Mouse (Mus musculus): ENCODE results near the gene Dtd1. TPM values are rescaled to one million over a fixed set of nuclear protein-coding genes. Genes with fewer than 3 reads are reported as not detected.

Dtd1 gene
- polyA plus RNA-seq, 1 experiment from 2014 or later, result 47.9 TPM

DNA sequence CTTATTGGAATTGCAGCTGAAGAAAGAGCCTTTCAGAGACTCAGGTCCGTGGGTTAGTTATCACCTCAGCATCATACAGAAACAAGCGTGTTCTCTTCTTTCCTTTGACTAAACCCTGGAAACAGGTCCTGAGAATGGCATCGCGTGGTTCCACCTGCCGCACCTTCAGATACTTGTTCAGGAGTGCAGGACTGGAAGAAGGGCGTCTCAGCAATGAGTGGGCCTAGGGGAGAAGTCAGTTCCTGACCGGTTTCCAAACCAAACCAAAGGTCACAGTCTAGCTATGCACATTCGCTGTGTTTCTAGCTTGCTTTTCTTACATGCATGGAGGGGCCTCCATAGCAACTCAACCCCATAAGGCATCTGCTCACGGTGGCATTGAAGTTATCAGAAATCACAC, 164.0 kb downstream of the Dtd1 start:
- Histone ChIP-seq H3K4me2 (replicated peaks; ENCODE audit: low read depth, low read length) (no peak overlapping the region), H3K9me3 (ENCODE audit: control insufficient read depth, low read length) (peaks cover 8% of the 10 kb centered on the region; the same call in 1 of the 2 replicates), H3K4me3 (ENCODE audit: low read length) (no peak overlapping the region), H3K9ac (ENCODE audit: low read depth, low read length) (no peak overlapping the region), H3K27ac (ENCODE audit: low read depth, low read length) (no peak overlapping the region), H3K4me1 (ENCODE audit: control insufficient read depth, insufficient read depth, low read length) (no peaks in the 10 kb centered on the region), H3K36me3 (ENCODE audit: control insufficient read depth, insufficient read depth, low read length) (no peaks in the 10 kb centered on the region), H3K27me3 (ENCODE audit: control insufficient read depth, insufficient read depth, low read length) (no peaks in the 10 kb centered on the region)
- ATAC-seq (ENCODE audit: low FRiP score, low TSS enrichment), result no peak
- 94% methylated on average over 9 of the region's 9 CpGs for WGBS

- Histone ChIP-seq H3K4me3 (ENCODE audit: low read length) (no peak overlapping the region), H3K27ac (ENCODE audit: low read depth, low read length) (no peak overlapping the region), H3K4me2 (replicated peaks; ENCODE audit: low read depth, low read length) (no peak overlapping the region), H3K4me1 (ENCODE audit: control insufficient read depth, insufficient read depth, low read length) (no peaks in the 10 kb centered on the region), H3K9me3 (ENCODE audit: control insufficient read depth, low read length) (peaks cover 8% of the 10 kb centered on the region; the same call in 1 of the 2 replicates), H3K27me3 (ENCODE audit: control insufficient read depth, insufficient read depth, low read length) (no peaks in the 10 kb centered on the region), H3K9ac (ENCODE audit: low read depth, low read length) (no peak overlapping the region), H3K36me3 (ENCODE audit: control insufficient read depth, insufficient read depth, low read length) (no peaks in the 10 kb centered on the region)
- WGBS, result 87% methylated on average over 7 of the region's 7 CpGs
- ATAC-seq (ENCODE audit: low FRiP score, low TSS enrichment), result no peak
These were observed 164.6 kb downstream of the Dtd1 start for GRCm38 (mm10) chr2:144764116-144764788.

GRCm38 (mm10) chr2:144765219-144765618, 165.5 kb downstream of the Dtd1 start:
- H3K9ac ChIP-seq (ENCODE audit: low read depth, low read length), result no peak overlapping the region
- no peak overlapping the region for H3K4me2 ChIP-seq (replicated peaks; ENCODE audit: low read depth, low read length)
- H3K9me3 ChIP-seq (ENCODE audit: control insufficient read depth, low read length), result peaks cover 8% of the 10 kb centered on the region; the same call in 1 of the 2 replicates
- H3K4me3 ChIP-seq (ENCODE audit: low read length), result no peak overlapping the region
- no peak overlapping the region for H3K27ac ChIP-seq (ENCODE audit: low read depth, low read length)
- no peaks in the 10 kb centered on the region for H3K27me3 ChIP-seq (ENCODE audit: control insufficient read depth, insufficient read depth, low read length)
- peaks cover 3% of the 10 kb centered on the region; the same call in 1 of the 2 replicates for H3K4me1 ChIP-seq (ENCODE audit: control insufficient read depth, insufficient read depth, low read length)
- no peak for ATAC-seq (ENCODE audit: low FRiP score, low TSS enrichment)
- no peaks in the 10 kb centered on the region for H3K36me3 ChIP-seq (ENCODE audit: control insufficient read depth, insufficient read depth, low read length)
- WGBS, result 97% methylated on average over 5 of the region's 5 CpGs

- Histone ChIP-seq H3K36me3 (ENCODE audit: control insufficient read depth, insufficient read depth, low read length) (no peaks in the 10 kb centered on the region), H3K4me2 (replicated peaks; ENCODE audit: low read depth, low read length) (no peak overlapping the region), H3K27me3 (ENCODE audit: control insufficient read depth, insufficient read depth, low read length) (no peaks in the 10 kb centered on the region), H3K4me1 (ENCODE audit: control insufficient read depth, insufficient read depth, low read length) (peaks cover 3% of the 10 kb centered on the region; the same call in 1 of the 2 replicates), H3K27ac (ENCODE audit: low read depth, low read length) (no peak overlapping the region), H3K9ac (ENCODE audit: low read depth, low read length) (no peak overlapping the region), H3K9me3 (ENCODE audit: control insufficient read depth, low read length) (peaks cover 8% of the 10 kb centered on the region; the same call in 1 of the 2 replicates), H3K4me3 (ENCODE audit: low read length) (no peak overlapping the region)
- 62% methylated on average over 3 of the region's 3 CpGs for WGBS
- ATAC-seq (ENCODE audit: low FRiP score, low TSS enrichment), result no peak
These were observed 168.8 kb downstream of the Dtd1 start for GRCm38 (mm10) chr2:144768375-144769117.

GRCm38 (mm10) chr2:144769118-144769496, 169.4 kb downstream of the Dtd1 start:
- no peak overlapping the region for H3K9ac ChIP-seq (ENCODE audit: low read depth, low read length)
- peaks cover 3% of the 10 kb centered on the region; the same call in 1 of the 2 replicates for H3K4me1 ChIP-seq (ENCODE audit: control insufficient read depth, insufficient read depth, low read length)
- H3K36me3 ChIP-seq (ENCODE audit: control insufficient read depth, insufficient read depth, low read length), result no peaks in the 10 kb centered on the region
- 76% methylated on average over 2 of the region's 2 CpGs for WGBS
- ATAC-seq (ENCODE audit: low FRiP score, low TSS enrichment), result 0 out of 2 replicates have a peak, but pooled peaks have one; percentile 2
- no peaks in the 10 kb centered on the region for H3K27me3 ChIP-seq (ENCODE audit: control insufficient read depth, insufficient read depth, low read length)
- no peak overlapping the region for H3K4me2 ChIP-seq (replicated peaks; ENCODE audit: low read depth, low read length)
- no peak overlapping the region for H3K27ac ChIP-seq (ENCODE audit: low read depth, low read length)
- H3K9me3 ChIP-seq (ENCODE audit: control insufficient read depth, low read length), result peaks cover 8% of the 10 kb centered on the region; the same call in 1 of the 2 replicates
- no peak overlapping the region for H3K4me3 ChIP-seq (ENCODE audit: low read length)

- Histone ChIP-seq H3K36me3 (ENCODE audit: control insufficient read depth, insufficient read depth, low read length) (no peaks in the 10 kb centered on the region), H3K9me3 (ENCODE audit: control insufficient read depth, low read length) (peaks cover 8% of the 10 kb centered on the region; the same call in 1 of the 2 replicates), H3K4me1 (ENCODE audit: control insufficient read depth, insufficient read depth, low read length) (peaks cover 3% of the 10 kb centered on the region; the same call in 1 of the 2 replicates), H3K27ac (ENCODE audit: low read depth, low read length) (peak overlapping the region; percentile 6; the same call in 1 of the 2 replicates), H3K9ac (ENCODE audit: low read depth, low read length) (no peak overlapping the region), H3K4me3 (ENCODE audit: low read length) (no peak overlapping the region), H3K4me2 (replicated peaks; ENCODE audit: low read depth, low read length) (no peak overlapping the region), H3K27me3 (ENCODE audit: control insufficient read depth, insufficient read depth, low read length) (no peaks in the 10 kb centered on the region)
- 29% methylated on average over 3 of the region's 3 CpGs for WGBS
- ATAC-seq (ENCODE audit: low FRiP score, low TSS enrichment), result peak; percentile 72
These were observed 169.9 kb downstream of the Dtd1 start for GRCm38 (mm10) chr2:144769556-144769955.

GRCm38 (mm10) chr2:144770452-144770941, 170.8 kb downstream of the Dtd1 start:
- Histone ChIP-seq H3K4me1 (ENCODE audit: control insufficient read depth, insufficient read depth, low read length) (peaks cover 3% of the 10 kb centered on the region; the same call in 1 of the 2 replicates), H3K4me3 (ENCODE audit: low read length) (no peak overlapping the region), H3K36me3 (ENCODE audit: control insufficient read depth, insufficient read depth, low read length) (no peaks in the 10 kb centered on the region), H3K27ac (ENCODE audit: low read depth, low read length) (0 out of 2 replicates have a peak overlapping the region, but pooled peaks have one; percentile 30), H3K27me3 (ENCODE audit: control insufficient read depth, insufficient read depth, low read length) (no peaks in the 10 kb centered on the region), H3K9ac (ENCODE audit: low read depth, low read length) (no peak overlapping the region), H3K4me2 (replicated peaks; ENCODE audit: low read depth, low read length) (no peak overlapping the region), H3K9me3 (ENCODE audit: control insufficient read depth, low read length) (peaks cover 8% of the 10 kb centered on the region; the same call in 1 of the 2 replicates)
- ATAC-seq (ENCODE audit: low FRiP score, low TSS enrichment), result no peak
- WGBS, result 90% methylated on average over 7 of the region's 7 CpGs

GRCm38 (mm10) chr2:144771841-144772240, 172.1 kb downstream of the Dtd1 start:
- H3K9ac ChIP-seq (ENCODE audit: low read depth, low read length), result no peak overlapping the region
- H3K27ac ChIP-seq (ENCODE audit: low read depth, low read length), result no peak overlapping the region
- ATAC-seq (ENCODE audit: low FRiP score, low TSS enrichment), result no peak
- H3K36me3 ChIP-seq (ENCODE audit: control insufficient read depth, insufficient read depth, low read length), result no peaks in the 10 kb centered on the region
- peaks cover 3% of the 10 kb centered on the region; the same call in 1 of the 2 replicates for H3K4me1 ChIP-seq (ENCODE audit: control insufficient read depth, insufficient read depth, low read length)
- no peaks in the 10 kb centered on the region for H3K27me3 ChIP-seq (ENCODE audit: control insufficient read depth, insufficient read depth, low read length)
- no peaks in the 10 kb centered on the region for H3K9me3 ChIP-seq (ENCODE audit: control insufficient read depth, low read length)
- H3K4me3 ChIP-seq (ENCODE audit: low read length), result no peak overlapping the region
- WGBS, result 90% methylated on average over 4 of the region's 4 CpGs
- no peak overlapping the region for H3K4me2 ChIP-seq (replicated peaks; ENCODE audit: low read depth, low read length)
